Mouse (Mus musculus) granulocyte monocyte progenitor cell, adult 5-6 weeks (primary cell): ENCODE data around the gene Fam185a. TPM values are rescaled to one million over a fixed set of nuclear protein-coding genes. Genes with fewer than 3 reads are reported as not detected.

Experiments used
- ATAC-seq: replicated peaks from 2 replicates; pipeline ENCODE4 v1.8.0; 2016; ENCODE audit warnings: mild to moderate bottlenecking, moderate TSS enrichment, inconsistent platforms; ENCODE audit not compliant: poor library complexity, severe bottlenecking
- total RNA-seq, 2 experiments: library from RNA; stranded (forward) in 1 of 2; stranded (reverse) in 1 of 2; fragments of 200-712, 200-1000 nt in 1 of 2; fragments of >200 nt in 1 of 2; fragmentation: Nextera tagmentation in 1 of 2; gene quantifications; 2 replicates each; pipeline ENCODE4 v1.2.3; 2014 to 2017

The Fam185a gene
- total RNA-seq, 2 experiments from 2014 or later: 6.7 to 7.4 TPM

DNA sequence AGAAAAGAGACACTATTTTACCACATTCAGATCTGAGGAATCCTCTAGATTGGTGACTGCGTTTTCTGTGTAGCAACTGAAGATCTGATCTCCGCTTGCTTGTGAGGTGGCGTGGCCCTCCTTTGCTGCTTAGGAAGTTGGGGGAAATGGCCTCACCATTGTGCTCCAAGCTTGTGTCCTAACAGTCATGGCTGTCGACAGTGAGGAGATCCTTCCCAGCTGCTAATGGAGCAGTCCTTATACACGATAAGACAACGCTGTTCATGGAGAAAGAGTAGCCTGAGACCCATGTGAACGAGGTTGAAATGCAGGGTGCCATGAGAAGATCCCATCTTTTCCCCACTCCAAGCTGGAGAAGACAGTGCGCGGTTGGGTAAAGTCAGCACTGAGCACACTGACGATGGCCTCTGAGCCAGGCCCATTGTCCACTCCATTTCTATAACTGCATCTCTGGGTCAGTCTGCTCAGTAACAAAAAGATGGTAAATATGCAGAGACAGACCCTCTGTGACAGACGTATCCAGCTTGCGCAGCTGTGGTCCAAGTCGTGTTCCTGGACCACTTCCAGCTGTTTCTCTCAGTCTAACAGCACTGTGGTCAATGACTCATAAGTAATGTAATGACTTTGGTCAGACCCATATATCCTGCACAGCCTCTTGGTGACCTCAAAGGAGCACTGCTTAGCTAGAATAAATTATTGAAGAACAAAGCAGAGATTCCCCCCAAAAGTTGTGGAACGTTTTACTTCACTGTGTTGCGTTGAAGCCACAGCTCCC lies 103.5 kb downstream of the Fam185a start:
- ATAC-seq: peak; percentile 86

DNA sequence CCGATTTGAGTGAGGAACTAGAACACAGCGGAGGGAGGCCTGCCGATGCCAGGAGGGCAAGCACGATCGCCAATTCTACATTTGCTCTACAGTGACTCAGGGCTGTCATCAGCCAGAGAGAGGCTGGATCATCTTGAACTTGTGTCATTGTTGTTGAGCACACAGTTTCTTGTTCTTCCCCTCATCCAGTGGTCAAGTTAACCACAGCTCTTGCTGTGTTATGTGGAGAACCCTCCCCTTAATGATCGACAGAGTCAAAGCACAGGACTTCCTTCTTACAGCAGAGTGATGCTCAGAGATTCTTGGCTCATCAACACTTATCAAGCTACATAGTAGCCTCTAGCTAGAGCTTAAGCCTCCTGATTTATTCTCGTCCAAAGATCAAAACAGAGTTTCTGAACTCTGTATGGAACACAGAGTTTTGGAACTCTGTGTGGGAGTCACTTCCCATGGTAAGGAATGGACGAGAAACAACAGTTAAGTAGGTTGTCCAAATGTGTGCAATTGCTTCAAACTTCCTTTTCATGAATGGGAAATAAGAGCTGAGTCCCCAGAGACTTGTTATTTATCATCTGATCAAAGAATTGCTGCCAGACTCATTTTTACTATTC lies 104.5 kb downstream of the Fam185a start:
- ATAC-seq: peak; percentile 85

Other genes with a start within 250 kb of the Fam185a start
- 2.4 and 4.2 TPM in 2 replicates for gene Gsap, start 238.7 kb upstream of the Fam185a start, total RNA-seq (2014; fragmentation: Nextera tagmentation)
- gene Gsap, start 238.7 kb upstream of the Fam185a start, total RNA-seq (2017): 4.6 and 6.6 TPM in 2 replicates
- 37.5 and 40.3 TPM in 2 replicates for gene Fgl2, start 52.3 kb upstream of the Fam185a start, total RNA-seq (2014; fragmentation: Nextera tagmentation)
- 85.1 and 89.7 TPM in 2 replicates for gene Fgl2, start 52.3 kb upstream of the Fam185a start, total RNA-seq (2017)
- not detected in 2 replicates for gene Ccdc146, start 281 bp upstream of the Fam185a start, total RNA-seq (2014; fragmentation: Nextera tagmentation)
- 0.43 and 5.2 TPM in 2 replicates for gene Ccdc146, start 281 bp upstream of the Fam185a start, total RNA-seq (2017)
- gene Lrrc17, start 118.6 kb downstream of the Fam185a start, total RNA-seq (2014; fragmentation: Nextera tagmentation): not detected in 2 replicates
- gene Lrrc17, start 118.6 kb downstream of the Fam185a start, total RNA-seq (2017): not detected in 2 replicates
- gene Fbxl13, start 220.7 kb downstream of the Fam185a start, total RNA-seq (2014; fragmentation: Nextera tagmentation): not detected in 2 replicates
- 0.43 TPM in 1 of 2 replicates, not detected in the other for gene Fbxl13, start 220.7 kb downstream of the Fam185a start, total RNA-seq (2017)
- 34.9 and 40.4 TPM in 2 replicates for gene Armc10, start 220.9 kb downstream of the Fam185a start, total RNA-seq (2014; fragmentation: Nextera tagmentation)
- 49.4 and 51.5 TPM in 2 replicates for gene Armc10, start 220.9 kb downstream of the Fam185a start, total RNA-seq (2017)